Mouse (Mus musculus) spleen, adult 2 months (tissue): ENCODE data around the gene Prkca.

ENCODE experiments used
- CTCF ChIP-seq: fragments of 200-500 bp; IDR thresholded peaks from 2 replicates; pipeline ENCODE4 v1.5.1; 2011; ENCODE audit warnings: mild to moderate bottlenecking, inconsistent platforms; ENCODE audit not compliant: insufficient read depth, insufficient read length, insufficient replicate concordance; ENCODE audit errors: extremely low read depth
- POLR2A ChIP-seq: fragments of 200-500 bp; IDR thresholded peaks from 2 replicates; pipeline ENCODE4 v1.6.1; 2011; ENCODE audit warnings: low read depth, low read length, inconsistent platforms

GRCm38 (mm10) chr11:108010465-108010864, 333.3 kb downstream of the Prkca start:
- peak; percentile 4; the same call in 1 of the 2 replicates for TF ChIP-seq CTCF
- no peak for TF ChIP-seq POLR2A
